Mouse (Mus musculus): ENCODE data around the gene Slc10a1.
A peak's percentile ranks its signal among the peaks of the same experiment; 100 is the strongest.

Slc10a1 gene

GRCm38 (mm10) chr12:80968605-80969004, at the start of gene Slc10a1:
TSS of gene Slc10a1 (minus strand) at chr12:80968705.
- DNase-seq (ENCODE audit: extremely low read depth, low read depth): no peak

GRCm38 (mm10) chr12:81017624-81018023, 49.1 kb upstream of the Slc10a1 start:
- no peak for DNase-seq (ENCODE audit: extremely low read depth, low read depth)

- DNase-seq (ENCODE audit: extremely low read depth, low read depth): no peak
These were observed 45.0 kb upstream of the Slc10a1 start for GRCm38 (mm10) chr12:81013496-81013895.

GRCm38 (mm10) chr12:81011994-81012393, 43.5 kb upstream of the Slc10a1 start:
- no peak for DNase-seq (ENCODE audit: extremely low read depth, low read depth)

- no peak for DNase-seq (ENCODE audit: extremely low read depth, low read depth)
These were observed 41.3 kb upstream of the Slc10a1 start for GRCm38 (mm10) chr12:81009813-81010212.

GRCm38 (mm10) chr12:81002841-81003635, 34.5 kb upstream of the Slc10a1 start:
- DNase-seq (ENCODE audit: extremely low read depth, low read depth): no peak

- no peak for DNase-seq (ENCODE audit: extremely low read depth, low read depth)
These were observed 32.4 kb upstream of the Slc10a1 start for GRCm38 (mm10) chr12:81000924-81001323.

- no peak for DNase-seq (ENCODE audit: extremely low read depth, low read depth)
These were observed 30.2 kb upstream of the Slc10a1 start for GRCm38 (mm10) chr12:80998528-80999221.

- DNase-seq (ENCODE audit: extremely low read depth, low read depth): no peak
These were observed 29.1 kb upstream of the Slc10a1 start for GRCm38 (mm10) chr12:80997652-80998051.

GRCm38 (mm10) chr12:80995326-80995725, 26.8 kb upstream of the Slc10a1 start:
- no peak for DNase-seq (ENCODE audit: extremely low read depth, low read depth)

GRCm38 (mm10) chr12:80993773-80994172, 25.3 kb upstream of the Slc10a1 start:
- no peak for DNase-seq (ENCODE audit: extremely low read depth, low read depth)

GRCm38 (mm10) chr12:80992540-80993122, 24.1 kb upstream of the Slc10a1 start:
- DNase-seq (ENCODE audit: extremely low read depth, low read depth): no peak

GRCm38 (mm10) chr12:80991806-80992205, 23.3 kb upstream of the Slc10a1 start:
- DNase-seq (ENCODE audit: extremely low read depth, low read depth): no peak

GRCm38 (mm10) chr12:80990901-80991445, 22.5 kb upstream of the Slc10a1 start:
- no peak for DNase-seq (ENCODE audit: extremely low read depth, low read depth)

- DNase-seq (ENCODE audit: extremely low read depth, low read depth): no peak
These were observed 19.8 kb upstream of the Slc10a1 start for GRCm38 (mm10) chr12:80988286-80988685.

GRCm38 (mm10) chr12:80986628-80987027, 18.1 kb upstream of the Slc10a1 start:
- no peak for DNase-seq (ENCODE audit: extremely low read depth, low read depth)

- no peak for DNase-seq (ENCODE audit: extremely low read depth, low read depth)
These were observed 15.2 kb upstream of the Slc10a1 start for GRCm38 (mm10) chr12:80983695-80984094.

GRCm38 (mm10) chr12:80982326-80982725, 13.8 kb upstream of the Slc10a1 start:
- DNase-seq (ENCODE audit: extremely low read depth, low read depth): peak; percentile 27

GRCm38 (mm10) chr12:80975939-80976671, 7.6 kb upstream of the Slc10a1 start:
- DNase-seq (ENCODE audit: extremely low read depth, low read depth): no peak

GRCm38 (mm10) chr12:80971756-80972155, 3.3 kb upstream of the Slc10a1 start:
- DNase-seq (ENCODE audit: extremely low read depth, low read depth): no peak

GRCm38 (mm10) chr12:80970181-80970705, 1.7 kb upstream of the Slc10a1 start:
- no peak for DNase-seq (ENCODE audit: extremely low read depth, low read depth)
